Mouse (Mus musculus) spleen, embryonic (tissue): ENCODE measurements at regions not wholly inside any gene's neighbourhood (a gene's known extent, or its start where the extent isn't known, plus 50 kb on each side); places are given as distances from the start of the nearest gene placed in this dataset.

Experiments
- CTCF ChIA-PET: fragments of 350-600 bp; sonication (Branson Sonifier 250); formaldehyde crosslinking; loops from one replicate; lab custom pipeline; 2022; lab: Charles Lee

GRCm38 (mm10) chr10:68956539-68956938 is 194.7 kb upstream of the Rhobtb1 start:
- CTCF ChIA-PET, result interaction anchor here (0.6 kb wide), 1 partner anchor 881 kb away, joined by 4 read pairs; no protein-coding TSS in a partner anchor

- CTCF ChIA-PET, result no interaction called here
Measured at GRCm38 (mm10) chr10:68961376-68961775, 189.9 kb upstream of the Rhobtb1 start.

GRCm38 (mm10) chr10:68963090-68963489 is 188.1 kb upstream of the Rhobtb1 start:
- CTCF ChIA-PET, result no interaction called here

- CTCF ChIA-PET, result interaction anchor here (0.7 kb wide), 1 partner anchor 596 kb away, joined by 3 read pairs; no protein-coding TSS in a partner anchor
Measured at GRCm38 (mm10) chr10:68965271-68965670, 186.0 kb upstream of the Rhobtb1 start.

- CTCF ChIA-PET, result interaction anchor here (0.6 kb wide), 1 partner anchor 729 kb away, joined by 5 read pairs; no protein-coding TSS in a partner anchor
Measured at GRCm38 (mm10) chr10:68967976-68968968, 183.0 kb upstream of the Rhobtb1 start.

- CTCF ChIA-PET, result no interaction called here
Measured at GRCm38 (mm10) chr10:68970521-68970920, 180.7 kb upstream of the Rhobtb1 start.

- CTCF ChIA-PET, result no interaction called here
Measured at GRCm38 (mm10) chr10:68974771-68975170, 176.5 kb upstream of the Rhobtb1 start.

- CTCF ChIA-PET, result no interaction called here
Measured at GRCm38 (mm10) chr10:68976443-68977025, 174.7 kb upstream of the Rhobtb1 start.

GRCm38 (mm10) chr10:68978115-68978514 is 173.1 kb upstream of the Rhobtb1 start:
- CTCF ChIA-PET, result no interaction called here

GRCm38 (mm10) chr10:68979949-68980348 is 171.3 kb upstream of the Rhobtb1 start:
- CTCF ChIA-PET, result no interaction called here

GRCm38 (mm10) chr10:68982288-68982687 is 168.9 kb upstream of the Rhobtb1 start:
- CTCF ChIA-PET, result no interaction called here

- CTCF ChIA-PET, result no interaction called here
Measured at GRCm38 (mm10) chr10:68990584-68990983, 160.7 kb upstream of the Rhobtb1 start.

- CTCF ChIA-PET, result interaction anchor here (0.6 kb wide), 1 partner anchor 615 kb away, joined by 5 read pairs; no protein-coding TSS in a partner anchor
Measured at GRCm38 (mm10) chr10:68999610-69000009, 151.6 kb upstream of the Rhobtb1 start.

GRCm38 (mm10) chr10:69001654-69002435 is 149.4 kb upstream of the Rhobtb1 start:
- CTCF ChIA-PET, result no interaction called here

GRCm38 (mm10) chr10:69005199-69005872 is 145.9 kb upstream of the Rhobtb1 start:
- CTCF ChIA-PET, result no interaction called here

GRCm38 (mm10) chr10:69008679-69009078 is 142.6 kb upstream of the Rhobtb1 start:
- CTCF ChIA-PET, result interaction anchor here (0.6 kb wide), 1 partner anchor 10 kb away, joined by 7 read pairs; no protein-coding TSS in a partner anchor

GRCm38 (mm10) chr10:69020811-69021743 is 130.2 kb upstream of the Rhobtb1 start:
- CTCF ChIA-PET, result no interaction called here

GRCm38 (mm10) chr10:69033410-69033809 is 117.8 kb upstream of the Rhobtb1 start:
- CTCF ChIA-PET, result interaction anchor here (0.5 kb wide), 1 partner anchor 331 kb away, joined by 4 read pairs; no protein-coding TSS in a partner anchor

GRCm38 (mm10) chr10:69034390-69035120 is 116.7 kb upstream of the Rhobtb1 start:
- CTCF ChIA-PET, result no interaction called here
